Mouse (Mus musculus): ENCODE data around the gene Numa1. TPM values are rescaled to one million over a fixed set of nuclear protein-coding genes. Genes with fewer than 3 reads are reported as not detected.
"Not testable (repeated sequence)": the region's sequence is repeated elsewhere in the genome, so short reads cannot be mapped to it uniquely, and the experiment has no call there.

The Numa1 gene
- total RNA-seq, 2 experiments from 2014 or later: 112 to 207 TPM

- ATAC-seq (replicated peaks; ENCODE audit: low FRiP score, low TSS enrichment, poor library complexity, severe bottlenecking): peak; percentile 41
Measured at GRCm38 (mm10) chr7:101933300-101933699, 611 bp upstream of the Numa1 start.

DNA sequence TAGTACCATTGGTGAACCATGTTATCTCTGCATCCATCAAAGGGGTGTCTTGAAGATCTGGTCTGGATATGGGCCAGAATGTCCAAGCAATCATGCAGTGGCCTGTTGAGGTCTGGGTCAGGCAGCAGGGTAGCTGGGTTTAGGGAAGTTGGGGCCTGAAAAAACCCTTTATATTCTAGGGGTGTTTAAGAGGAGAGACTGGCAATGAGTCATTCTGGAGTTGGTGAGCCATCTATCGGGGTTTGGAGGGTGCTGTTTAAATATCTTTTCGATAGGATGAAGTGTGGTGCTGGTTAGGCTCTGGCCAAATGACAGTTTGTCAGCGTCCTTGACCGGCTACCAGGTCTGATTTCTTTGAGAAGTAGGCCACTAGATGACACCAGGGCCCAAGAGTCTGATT, 2.0 kb downstream of the Numa1 start:
- ATAC-seq (replicated peaks; ENCODE audit: low FRiP score, low TSS enrichment, poor library complexity, severe bottlenecking): no peak

GRCm38 (mm10) chr7:101936996-101937395, 3.1 kb downstream of the Numa1 start:
- ATAC-seq (replicated peaks; ENCODE audit: low FRiP score, low TSS enrichment, poor library complexity, severe bottlenecking): no peak

GRCm38 (mm10) chr7:101937569-101937968, 3.7 kb downstream of the Numa1 start:
- no peak for ATAC-seq (replicated peaks; ENCODE audit: low FRiP score, low TSS enrichment, poor library complexity, severe bottlenecking)

- ATAC-seq (replicated peaks; ENCODE audit: low FRiP score, low TSS enrichment, poor library complexity, severe bottlenecking): no peak
Measured at GRCm38 (mm10) chr7:101938348-101938747, 4.4 kb downstream of the Numa1 start.

DNA sequence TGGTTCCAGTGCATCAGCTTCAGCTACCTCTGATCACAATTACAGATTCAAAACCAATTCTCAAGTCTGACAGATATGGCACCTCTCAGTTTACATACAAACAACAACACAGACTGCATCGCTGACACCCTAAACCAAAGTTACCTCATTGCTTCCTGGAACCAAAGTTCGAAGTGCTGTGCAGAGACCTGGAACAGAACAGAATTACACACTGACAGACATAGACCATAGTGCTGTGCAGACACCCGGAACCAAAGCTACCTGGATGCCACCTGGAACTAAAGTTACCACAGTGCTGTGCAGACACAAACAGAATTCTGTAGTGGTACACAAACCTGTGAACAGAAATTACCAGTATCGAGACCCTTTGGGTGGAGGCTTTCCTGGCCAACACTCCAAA, 5.8 kb downstream of the Numa1 start:
- no peak for ATAC-seq (replicated peaks; ENCODE audit: low FRiP score, low TSS enrichment, poor library complexity, severe bottlenecking)

DNA sequence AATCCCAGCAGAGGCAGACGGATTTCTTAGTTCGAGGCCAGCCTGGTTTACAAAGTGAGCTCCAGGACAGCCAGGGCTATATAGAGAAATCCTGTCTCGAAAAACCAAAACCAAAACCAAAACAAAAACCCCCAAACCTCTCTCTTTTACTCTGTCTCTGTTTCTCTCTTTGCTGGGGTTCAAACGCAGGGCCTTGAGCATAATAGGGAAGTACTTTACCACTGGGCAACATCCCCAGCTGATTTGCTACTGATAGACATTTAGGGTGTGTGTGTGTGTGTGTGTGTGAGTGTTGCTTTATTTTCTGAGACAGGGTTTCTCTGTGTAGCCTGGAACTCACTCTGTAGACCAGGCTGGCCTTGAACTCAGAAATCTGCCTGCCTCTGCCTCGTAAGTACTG, 15.1 kb downstream of the Numa1 start:
- ATAC-seq (replicated peaks; ENCODE audit: low FRiP score, low TSS enrichment, poor library complexity, severe bottlenecking): not testable (repeated sequence)

DNA sequence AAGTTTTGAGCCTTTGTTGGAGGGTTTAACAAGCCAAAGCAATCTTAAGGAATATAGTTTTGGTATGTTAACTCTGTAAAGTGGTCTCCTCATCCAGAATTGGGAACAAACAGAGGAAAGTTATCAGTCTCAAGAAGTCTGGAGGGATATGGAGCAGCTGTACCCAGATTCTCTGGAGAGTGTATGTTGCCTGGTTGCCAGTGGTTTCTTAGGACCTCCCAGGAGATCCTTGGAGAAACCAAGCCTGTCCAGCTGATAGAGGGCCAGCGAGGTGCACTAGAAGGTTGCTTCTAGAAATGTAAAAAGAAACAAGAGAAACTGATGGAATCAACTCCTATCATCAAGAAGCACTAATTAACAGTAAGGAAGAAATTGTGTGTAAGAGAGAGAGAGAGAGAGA, 17.7 kb downstream of the Numa1 start:
- ATAC-seq (replicated peaks; ENCODE audit: low FRiP score, low TSS enrichment, poor library complexity, severe bottlenecking): no peak

- peak; percentile 70 for ATAC-seq (replicated peaks; ENCODE audit: low FRiP score, low TSS enrichment, poor library complexity, severe bottlenecking)
Measured at GRCm38 (mm10) chr7:101952098-101952497, 18.2 kb downstream of the Numa1 start.

- no peak for ATAC-seq (replicated peaks; ENCODE audit: low FRiP score, low TSS enrichment, poor library complexity, severe bottlenecking)
Measured at GRCm38 (mm10) chr7:101954163-101954562, 20.3 kb downstream of the Numa1 start.

DNA sequence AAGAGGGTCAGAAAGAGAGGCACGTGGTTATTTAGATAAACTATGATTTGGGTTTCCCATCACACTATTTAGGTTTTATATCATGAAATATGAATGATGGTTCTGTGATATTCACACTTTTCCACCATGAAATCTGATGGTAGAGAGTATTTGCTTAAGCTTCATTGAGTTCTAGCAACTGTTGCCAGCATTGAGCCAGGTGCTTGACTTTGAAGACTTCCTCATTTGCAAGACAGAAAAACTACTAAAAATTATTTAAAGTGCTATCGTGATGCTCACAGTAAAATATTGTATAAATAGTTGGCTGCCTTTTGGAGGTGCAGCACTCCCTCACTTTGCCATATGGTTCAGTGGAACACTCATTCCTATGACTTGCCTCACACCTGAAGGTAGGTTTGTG, 21.4 kb downstream of the Numa1 start:
- no peak for ATAC-seq (replicated peaks; ENCODE audit: low FRiP score, low TSS enrichment, poor library complexity, severe bottlenecking)

GRCm38 (mm10) chr7:101955862-101956261, 22.0 kb downstream of the Numa1 start:
- no peak for ATAC-seq (replicated peaks; ENCODE audit: low FRiP score, low TSS enrichment, poor library complexity, severe bottlenecking)

DNA sequence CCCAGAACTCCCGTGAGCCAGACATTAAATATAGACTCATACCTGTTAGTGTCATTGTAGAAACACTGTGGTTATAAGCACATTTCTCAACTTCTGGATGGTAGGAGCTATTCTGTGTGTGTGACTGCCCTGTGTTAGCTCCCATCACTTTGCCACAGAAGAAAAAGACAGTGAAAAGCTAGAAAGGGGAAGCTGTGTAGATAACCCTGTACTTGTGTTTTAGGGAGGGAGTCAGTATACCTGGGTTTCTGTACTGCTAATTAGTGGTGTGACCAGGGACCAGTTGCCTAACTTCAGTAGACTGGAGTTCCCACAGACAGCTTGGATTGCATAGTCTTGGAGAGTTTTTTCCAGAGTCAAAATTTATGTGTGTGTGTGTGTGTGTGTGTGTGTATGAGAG, 22.6 kb downstream of the Numa1 start:
- ATAC-seq (replicated peaks; ENCODE audit: low FRiP score, low TSS enrichment, poor library complexity, severe bottlenecking): no peak

- ATAC-seq (replicated peaks; ENCODE audit: low FRiP score, low TSS enrichment, poor library complexity, severe bottlenecking): no peak
Measured at GRCm38 (mm10) chr7:101956911-101957310, 23.0 kb downstream of the Numa1 start.

- no peak for ATAC-seq (replicated peaks; ENCODE audit: low FRiP score, low TSS enrichment, poor library complexity, severe bottlenecking)
Measured at GRCm38 (mm10) chr7:101962829-101963228, 28.9 kb downstream of the Numa1 start.

DNA sequence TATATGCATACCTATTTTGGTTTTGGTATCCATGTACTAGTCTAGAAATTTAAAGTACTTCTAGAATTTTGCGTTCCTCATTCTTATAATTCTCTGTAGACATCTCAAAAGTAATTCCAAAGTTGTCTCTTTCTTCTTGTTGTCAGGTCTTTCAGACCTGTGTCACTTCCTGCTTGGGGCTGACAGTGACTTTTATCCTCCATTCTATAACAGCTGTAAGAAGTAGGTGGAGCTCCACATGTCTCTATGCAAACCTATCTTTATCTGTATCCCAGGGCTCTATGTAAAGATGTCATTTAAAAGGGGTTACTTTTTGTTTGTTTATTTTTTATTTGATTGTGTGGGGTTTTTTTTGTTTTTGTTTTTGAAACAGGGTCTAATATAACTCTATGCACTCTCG, 29.7 kb downstream of the Numa1 start:
- ATAC-seq (replicated peaks; ENCODE audit: low FRiP score, low TSS enrichment, poor library complexity, severe bottlenecking): 0 out of 2 replicates have a peak, but pooled peaks have one; percentile 48

DNA sequence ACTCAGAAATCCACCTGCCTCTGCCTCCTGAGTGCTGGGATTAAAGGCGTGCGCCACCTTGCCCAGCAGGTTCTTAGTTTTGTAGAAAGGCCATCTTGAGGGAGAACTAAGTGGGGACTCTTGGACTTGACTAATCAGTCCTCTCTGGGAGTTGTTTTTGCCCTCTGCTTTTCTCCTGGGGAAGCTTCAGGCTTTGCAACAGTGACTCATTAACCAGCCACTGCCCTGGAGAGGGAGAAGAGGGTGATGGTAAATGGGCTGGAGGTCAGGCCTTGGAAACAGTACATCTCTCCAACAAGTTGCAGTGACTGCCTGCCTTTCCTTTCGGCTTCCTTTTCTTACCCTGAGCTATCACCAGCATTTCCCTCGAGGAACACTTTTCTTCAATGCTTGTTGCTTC, 30.6 kb downstream of the Numa1 start:
- no peak for ATAC-seq (replicated peaks; ENCODE audit: low FRiP score, low TSS enrichment, poor library complexity, severe bottlenecking)

GRCm38 (mm10) chr7:101965606-101966005, 31.7 kb downstream of the Numa1 start:
- 0 out of 2 replicates have a peak, but pooled peaks have one; percentile 12 for ATAC-seq (replicated peaks; ENCODE audit: low FRiP score, low TSS enrichment, poor library complexity, severe bottlenecking)

GRCm38 (mm10) chr7:101967256-101967655, 33.3 kb downstream of the Numa1 start:
- no peak for ATAC-seq (replicated peaks; ENCODE audit: low FRiP score, low TSS enrichment, poor library complexity, severe bottlenecking)

DNA sequence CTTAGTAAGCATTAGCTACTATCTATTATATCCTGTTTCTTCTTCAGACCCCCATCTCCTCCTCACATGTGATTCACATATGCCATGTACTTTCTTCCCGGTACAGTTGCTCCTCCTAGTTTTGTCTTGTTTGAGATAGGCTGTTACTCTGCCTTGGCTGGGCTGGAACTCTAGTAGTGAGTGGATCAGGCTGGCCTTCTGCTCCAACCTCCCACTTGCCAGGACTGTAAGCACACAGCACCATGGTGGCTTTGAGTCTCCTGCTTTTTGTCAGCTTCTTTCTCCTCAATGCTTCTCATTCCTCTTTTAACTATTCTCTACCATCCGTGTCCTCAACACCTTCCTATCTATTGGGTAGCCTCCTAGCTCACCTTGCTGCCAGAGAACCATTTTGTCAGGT, 34.8 kb downstream of the Numa1 start:
- ATAC-seq (replicated peaks; ENCODE audit: low FRiP score, low TSS enrichment, poor library complexity, severe bottlenecking): no peak

GRCm38 (mm10) chr7:101969694-101970428, 36.0 kb downstream of the Numa1 start:
- ATAC-seq (replicated peaks; ENCODE audit: low FRiP score, low TSS enrichment, poor library complexity, severe bottlenecking): peak; percentile 49

- ATAC-seq (replicated peaks; ENCODE audit: low FRiP score, low TSS enrichment, poor library complexity, severe bottlenecking): peak; percentile 32; the same call in 1 of the 2 replicates
Measured at GRCm38 (mm10) chr7:101970429-101970775, 36.5 kb downstream of the Numa1 start.
